Mouse (Mus musculus) cerebellum, postnatal 36 days (tissue): ENCODE measurements around the gene Mylip.

ENCODE experiments used
- DNase-seq, 2 experiments: peaks; one replicate each; pipeline ENCODE4 v3.0.0; 2021 to 2022; ENCODE audit warnings: mixed read lengths in 2 of 2

The Mylip gene

GRCm38 (mm10) chr13:45440226-45440625 is 50.7 kb downstream of the Mylip start:
- DNase-seq, result no peak

GRCm38 (mm10) chr13:45442451-45442850 is 52.9 kb downstream of the Mylip start:
- no peak for DNase-seq

GRCm38 (mm10) chr13:45442918-45443535 is 53.5 kb downstream of the Mylip start:
- DNase-seq, result no peak

GRCm38 (mm10) chr13:45444220-45444619 is 54.7 kb downstream of the Mylip start:
- no peak for DNase-seq

GRCm38 (mm10) chr13:45444652-45445051 is 55.1 kb downstream of the Mylip start:
- DNase-seq, result no peak

GRCm38 (mm10) chr13:45446636-45447035 is 57.1 kb downstream of the Mylip start:
- no peak for DNase-seq

- DNase-seq, result no peak
These were observed 62.9 kb downstream of the Mylip start for GRCm38 (mm10) chr13:45452437-45452836.

- no peak for DNase-seq
These were observed 63.5 kb downstream of the Mylip start for GRCm38 (mm10) chr13:45453033-45453432.

- DNase-seq, result no peak
These were observed 64.5 kb downstream of the Mylip start for GRCm38 (mm10) chr13:45454044-45454443.

- DNase-seq, result no peak
These were observed 65.1 kb downstream of the Mylip start for GRCm38 (mm10) chr13:45454641-45455040.

- DNase-seq, result no peak
These were observed 65.7 kb downstream of the Mylip start for GRCm38 (mm10) chr13:45455108-45455861.

- no peak for DNase-seq
These were observed 66.3 kb downstream of the Mylip start for GRCm38 (mm10) chr13:45455862-45456192.

- DNase-seq, result peak; percentile 26 to 42
These were observed 67.9 kb downstream of the Mylip start for GRCm38 (mm10) chr13:45457459-45457858.

GRCm38 (mm10) chr13:45460177-45460576 is 70.6 kb downstream of the Mylip start:
- no peak for DNase-seq

GRCm38 (mm10) chr13:45461370-45461958 is 71.9 kb downstream of the Mylip start:
- DNase-seq, result peak; percentile 77 to 84
